Mouse (Mus musculus) left cerebral cortex, adult 8-10 months (tissue): ENCODE data around the gene Erbin. TPM values are rescaled to one million over a fixed set of nuclear protein-coding genes. Genes with fewer than 3 reads are reported as not detected.

Experiments used
- DNase-seq, 2 experiments: peaks; one replicate each; pipeline ENCODE4 v3.0.0; 2022; ENCODE audit warnings: low spot score in 2 of 2
- total RNA-seq, 4 experiments: library from RNA; stranded (reverse); gene quantifications; 2 replicates each; pipeline ENCODE4 v1.2.4; 2022

Erbin gene
- total RNA-seq = 10 to 100 TPM; 66.6 to 76.6 (median 69.4) TPM

GRCm38 (mm10) chr13:103920261-103920932 lies at the start of gene Erbin:
Gene Erbin, minus strand, starts transcription at chr13:103920514.
- DNase-seq = peak; percentile 46 to 48

GRCm38 (mm10) chr13:103969912-103970311 lies 49.6 kb upstream of the Erbin start:
- no peak for DNase-seq

DNA sequence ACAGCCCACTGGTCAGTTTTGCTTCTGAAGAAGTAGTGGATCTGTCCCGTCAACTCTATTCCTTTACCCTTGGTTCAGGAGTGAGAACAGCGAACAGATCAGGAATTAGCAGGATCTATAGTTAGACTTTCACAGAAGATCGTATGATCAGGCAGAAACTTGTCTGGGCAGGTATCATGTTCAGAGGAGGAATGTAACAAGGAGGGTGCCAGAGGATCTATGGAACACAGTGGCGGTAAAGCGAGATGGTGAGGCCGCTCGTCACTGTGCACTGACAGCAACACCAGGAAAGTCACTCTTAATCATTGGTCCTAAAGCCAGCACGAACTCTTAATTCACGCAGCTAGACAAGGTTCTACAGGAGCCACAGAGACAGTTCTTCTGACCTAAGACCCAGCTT lies 47.7 kb upstream of the Erbin start:
- no peak for DNase-seq

- DNase-seq = no peak
Measured at GRCm38 (mm10) chr13:103966696-103967215, 46.4 kb upstream of the Erbin start.

GRCm38 (mm10) chr13:103965187-103965586 lies 44.9 kb upstream of the Erbin start:
- no peak for DNase-seq

DNA sequence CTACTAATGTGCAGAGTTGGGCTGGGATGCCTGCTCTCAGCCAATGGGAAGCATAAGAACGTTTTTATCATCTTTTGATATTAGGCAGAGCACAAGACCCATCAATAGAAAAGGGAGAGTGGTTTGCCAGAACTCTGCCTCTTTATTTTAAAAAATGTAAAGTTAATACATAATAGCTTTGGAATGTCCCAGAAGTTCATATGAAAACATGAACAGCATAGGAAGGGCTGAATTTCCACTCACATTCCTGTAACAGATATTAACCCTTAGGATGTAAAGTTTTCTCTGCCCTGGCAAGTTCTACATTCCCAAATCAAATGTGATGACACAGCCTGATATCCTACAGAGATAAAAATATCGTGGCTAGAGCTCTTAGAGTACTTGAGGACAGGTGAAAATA lies 42.8 kb upstream of the Erbin start:
- DNase-seq = no peak

GRCm38 (mm10) chr13:103959841-103960240 lies 39.5 kb upstream of the Erbin start:
- DNase-seq = no peak

GRCm38 (mm10) chr13:103958607-103959123 lies 38.4 kb upstream of the Erbin start:
- no peak for DNase-seq

GRCm38 (mm10) chr13:103957175-103957940 lies 37.0 kb upstream of the Erbin start:
- DNase-seq = no peak

DNA sequence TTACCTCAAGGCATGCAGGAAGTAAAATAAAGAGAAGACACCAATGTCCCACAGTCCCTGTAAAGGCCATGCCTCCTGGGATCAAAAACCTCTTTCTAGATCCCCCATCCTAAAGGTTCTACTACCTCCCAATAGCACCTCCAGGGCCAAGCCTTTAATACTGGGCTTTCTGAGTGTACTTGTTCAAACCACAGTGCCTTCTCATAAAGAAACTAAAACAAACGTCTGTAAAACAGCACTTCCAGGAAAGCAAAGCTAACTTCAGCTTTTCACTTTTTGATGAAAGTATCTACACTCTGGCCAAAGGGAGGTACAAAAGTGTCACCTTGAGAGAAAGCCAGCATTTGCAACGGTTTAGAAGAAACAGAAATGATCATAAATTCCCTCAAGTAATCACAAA lies 35.3 kb upstream of the Erbin start:
- no peak for DNase-seq

- no peak for DNase-seq
Measured at GRCm38 (mm10) chr13:103951393-103951792, 31.1 kb upstream of the Erbin start.

DNA sequence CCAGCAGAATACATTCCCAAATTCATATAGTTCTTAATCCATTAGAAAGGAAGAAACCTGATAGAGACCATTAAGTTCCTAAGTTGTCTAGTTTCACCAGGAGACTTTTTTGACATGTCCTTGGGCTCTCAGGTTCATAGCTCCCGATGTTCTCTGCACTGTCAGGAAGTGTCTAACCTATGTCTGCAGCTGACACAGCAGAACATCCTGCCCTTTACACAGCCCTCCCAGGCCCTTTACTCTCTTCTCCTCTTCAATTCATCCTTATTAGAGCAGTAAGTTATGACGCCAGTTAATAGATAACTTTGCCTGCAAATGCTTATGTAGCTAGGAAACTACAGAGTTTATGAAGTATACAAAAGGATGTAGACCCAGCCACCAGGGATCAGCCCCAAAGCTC lies 20.5 kb upstream of the Erbin start:
- no peak for DNase-seq

DNA sequence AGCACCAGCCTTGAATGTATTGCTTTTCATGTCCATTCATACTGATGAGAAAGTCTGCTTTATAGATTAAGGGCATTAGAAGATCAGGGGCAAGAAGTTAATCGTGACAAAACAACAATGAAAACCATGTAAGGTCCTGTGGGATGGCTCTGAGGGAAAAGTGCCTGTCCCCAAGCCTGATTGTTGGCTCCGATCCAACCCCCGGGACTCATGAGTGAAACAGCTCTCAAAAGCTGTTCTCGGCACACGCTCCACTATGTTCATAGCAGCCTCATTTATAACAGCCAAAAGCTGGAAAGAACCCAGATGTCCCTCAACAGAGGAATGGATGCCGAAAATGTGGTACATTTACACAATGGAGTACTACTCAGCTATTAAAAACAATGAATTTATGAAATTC lies 4.3 kb upstream of the Erbin start:
- DNase-seq = no peak

DNA sequence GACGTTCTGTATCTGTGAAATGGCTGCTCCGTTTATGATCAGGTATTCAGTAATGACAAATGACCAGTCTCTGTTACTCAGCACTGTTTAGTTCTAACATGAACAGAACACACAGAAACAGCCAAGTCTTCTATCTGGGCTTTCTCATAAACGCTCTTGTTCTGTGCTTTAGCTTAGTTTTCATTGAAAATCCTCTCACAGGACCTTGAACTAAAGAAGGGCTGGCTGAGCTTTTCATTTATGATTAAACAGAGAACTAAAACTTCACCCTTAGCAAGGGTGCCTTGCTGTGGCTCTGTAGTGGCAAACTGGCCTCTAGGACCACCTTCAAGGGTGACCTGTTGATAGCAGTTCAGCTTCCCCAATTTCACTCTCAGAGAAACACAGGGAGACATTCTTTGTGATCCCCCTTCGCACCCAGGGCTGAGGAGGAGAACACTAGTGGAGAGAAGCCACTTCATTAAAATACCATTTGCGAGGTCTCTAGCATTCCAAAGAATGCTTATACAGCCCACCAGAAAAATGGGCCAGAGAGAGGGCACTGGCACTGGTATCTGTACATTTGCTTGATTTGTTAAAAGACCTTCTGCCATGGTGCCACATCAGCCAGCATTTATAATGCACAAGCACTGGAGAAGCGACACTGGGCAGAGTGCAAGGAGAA lies 3.2 kb upstream of the Erbin start:
- no peak for DNase-seq

- no peak for DNase-seq
Measured at GRCm38 (mm10) chr13:103921831-103922380, 1.6 kb upstream of the Erbin start.

GRCm38 (mm10) chr13:103920933-103921830 lies 868 bp upstream of the Erbin start:
- DNase-seq = peak; percentile 63 to 78

- DNase-seq = peak in 1 of 2 experiments; percentile 14
Measured at GRCm38 (mm10) chr13:103919956-103920260, 406 bp downstream of the Erbin start.

DNA sequence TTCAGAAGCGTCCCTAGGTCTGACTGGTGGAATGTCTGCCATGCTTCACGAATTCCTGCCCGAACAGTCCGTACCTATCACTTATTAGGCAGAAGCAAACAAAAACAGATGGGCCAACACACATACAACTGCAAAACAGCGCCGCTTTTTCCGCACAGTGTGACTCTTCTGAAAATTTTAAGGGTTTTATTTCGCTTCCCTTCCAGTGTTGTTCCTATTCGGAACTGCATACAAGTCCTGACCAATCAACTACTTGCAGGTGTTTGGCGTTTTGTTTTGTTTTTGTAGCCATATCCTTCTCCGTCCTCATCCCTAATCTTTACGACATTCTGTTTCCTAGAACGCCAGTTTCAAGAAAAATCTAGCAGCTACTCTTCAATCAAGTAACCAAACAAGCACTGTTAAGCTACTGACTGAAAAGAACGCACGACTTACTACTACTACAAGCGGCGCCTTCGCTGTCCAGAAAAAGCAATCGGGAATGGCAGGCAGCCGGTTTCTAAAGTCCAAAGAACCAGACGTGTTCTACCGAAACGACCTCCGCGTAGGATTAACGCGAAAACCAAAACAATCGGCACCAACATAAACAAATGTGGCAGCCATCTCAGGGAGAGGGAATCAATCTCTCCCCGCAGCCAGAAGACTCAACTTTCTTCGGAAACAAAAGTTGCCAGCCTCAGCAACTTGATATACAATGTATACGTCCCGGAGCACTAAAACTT lies 919 bp downstream of the Erbin start:
- DNase-seq = peak in 1 of 2 experiments; percentile 13

GRCm38 (mm10) chr13:103918432-103918831 lies 1.9 kb downstream of the Erbin start:
- no peak for DNase-seq

GRCm38 (mm10) chr13:103914114-103914736 lies 6.1 kb downstream of the Erbin start:
- no peak for DNase-seq
